17 mouse cellular contexts compared by ENCODE assay signal in genomic region chr13:95799322-95799721, GRCm38 (mm10).
"Had no signal": no experiment of that assay in that cellular context is flagged by ENCODE, and none has a peak within 500 bp of the region (broad histone marks: within the 10 kb centered on the region; RNA-seq: fewer than 3 reads in every experiment).

No protein-coding gene starts in this region.

- H3K9me3 ChIP-seq: limb, embryonic 12.5 days; liver, embryonic 13.5 days; lung, embryonic 15.5 days; midbrain, embryonic 13.5 days; neural tube, embryonic 15.5 days had no signal

- H3K27me3 ChIP-seq: limb, embryonic 12.5 days; liver, embryonic 13.5 days; lung, embryonic 15.5 days; midbrain, embryonic 13.5 days; neural tube, embryonic 15.5 days had no signal

- DNase-seq: kidney, adult 8-10 months; kidney, postnatal 25 days; layer of hippocampus, adult 9-11 months; liver; liver, embryonic 13.5 days; liver, postnatal 0 days; right cerebral cortex, adult 18-20 months; right cerebral cortex, postnatal 25 days; thymus, postnatal 14 days had no signal

- H3K9ac ChIP-seq: limb, embryonic 12.5 days; liver, embryonic 13.5 days; liver, postnatal 0 days; lung, embryonic 15.5 days; midbrain, embryonic 13.5 days; neural tube, embryonic 15.5 days had no signal

- ATAC-seq: intestine, postnatal 0 days; liver, postnatal 0 days; midbrain, embryonic 13.5 days had no signal

- H3K4me2 ChIP-seq: limb, embryonic 12.5 days; liver, embryonic 13.5 days; lung, embryonic 15.5 days; midbrain, embryonic 13.5 days; neural tube, embryonic 15.5 days had no signal

- H3K4me3 ChIP-seq: limb, embryonic 12.5 days; liver, embryonic 13.5 days; lung, embryonic 15.5 days; midbrain, embryonic 13.5 days; myocyte; neural tube, embryonic 15.5 days had no signal

- H3K36me3 ChIP-seq: limb, embryonic 12.5 days; liver, embryonic 13.5 days; lung, embryonic 15.5 days; midbrain, embryonic 13.5 days; neural tube, embryonic 15.5 days had no signal

- H3K27ac ChIP-seq: limb, embryonic 12.5 days; liver, embryonic 13.5 days; macrophage; midbrain, embryonic 13.5 days; neural tube, embryonic 15.5 days; stomach, postnatal 0 days had no signal
